Mouse (Mus musculus): ENCODE data around the gene Sec62. TPM values are rescaled to one million over a fixed set of nuclear protein-coding genes. Genes with fewer than 3 reads are reported as not detected.
A peak's percentile ranks its signal among the peaks of the same experiment; 100 is the strongest.

Gene Sec62
- 39.1 and 47.0 TPM in 2 replicates for polyA plus RNA-seq (2016; fragmentation: Nextera tagmentation; extraction: Ambion mirVana)

GRCm38 (mm10) chr3:30792737-30793402 lies at the start of gene Sec62:
Gene Sec62, plus strand, starts transcription at chr3:30792875.
- peak within 1 kb of the TSS; percentile 97 for H3K27ac ChIP-seq
- no peaks in the 10 kb centered on the region for H3K9me3 ChIP-seq (replicated peaks)
- under 1% methylated on average over 61 of the region's 62 CpGs for WGBS
- H3K27me3 ChIP-seq (ENCODE audit: low read depth, poor library complexity, severe bottlenecking): no peaks in the 10 kb centered on the region
- H3K36me3 ChIP-seq: no peaks in the 10 kb centered on the region; the same call in 1 of the 2 replicates
- peak within 1 kb of the TSS; percentile 97 for H3K4me3 ChIP-seq
- H3K4me1 ChIP-seq: peaks cover 9% of the 10 kb centered on the region
- peak; percentile 95 for DNase-seq (ENCODE audit: low spot score)

GRCm38 (mm10) chr3:30742891-30743290 lies 49.8 kb upstream of the Sec62 start:
- DNase-seq (ENCODE audit: low spot score): no peak
- Histone ChIP-seq H3K36me3 (no peaks in the 10 kb centered on the region), H3K4me3 (no peak overlapping the region), H3K27me3 (ENCODE audit: low read depth, poor library complexity, severe bottlenecking) (no peaks in the 10 kb centered on the region), H3K27ac (no peak overlapping the region), H3K4me1 (peaks cover 7% of the 10 kb centered on the region), H3K9me3 (replicated peaks) (no peaks in the 10 kb centered on the region)
- WGBS: 92% methylated on average over 7 of the region's 7 CpGs

GRCm38 (mm10) chr3:30746006-30746405 lies 46.7 kb upstream of the Sec62 start, which contains the start of gene Samd7:
Gene Samd7, plus strand, starts transcription at chr3:30746293.
- H3K9me3 ChIP-seq (replicated peaks): no peaks in the 10 kb centered on the region
- peaks cover 3% of the 10 kb centered on the region; the same call in 1 of the 2 replicates for H3K4me1 ChIP-seq
- no peaks in the 10 kb centered on the region for H3K36me3 ChIP-seq
- no peak for DNase-seq (ENCODE audit: low spot score)
- 87% methylated on average over 7 of the region's 7 CpGs for WGBS
- no peak within 1 kb of the TSS for H3K27ac ChIP-seq
- no peaks in the 10 kb centered on the region for H3K27me3 ChIP-seq (ENCODE audit: low read depth, poor library complexity, severe bottlenecking)
- H3K4me3 ChIP-seq: no peak within 1 kb of the TSS

- no peak overlapping the region for H3K4me3 ChIP-seq
- DNase-seq (ENCODE audit: low spot score): no peak
- H3K36me3 ChIP-seq: no peaks in the 10 kb centered on the region
- no peaks in the 10 kb centered on the region for H3K27me3 ChIP-seq (ENCODE audit: low read depth, poor library complexity, severe bottlenecking)
- no peaks in the 10 kb centered on the region for H3K4me1 ChIP-seq
- H3K27ac ChIP-seq: no peak overlapping the region
- WGBS: 89% methylated on average over 9 of the region's 9 CpGs
- no peaks in the 10 kb centered on the region for H3K9me3 ChIP-seq (replicated peaks)
These were observed 44.4 kb upstream of the Sec62 start for GRCm38 (mm10) chr3:30748316-30748715.

GRCm38 (mm10) chr3:30754696-30755095 lies 38.0 kb upstream of the Sec62 start:
- 96% methylated on average over 4 of the region's 4 CpGs for WGBS
- DNase-seq (ENCODE audit: low spot score): no peak

GRCm38 (mm10) chr3:30764877-30765276 lies 27.8 kb upstream of the Sec62 start:
- DNase-seq (ENCODE audit: low spot score): no peak
- Histone ChIP-seq H3K27me3 (ENCODE audit: low read depth, poor library complexity, severe bottlenecking) (no peaks in the 10 kb centered on the region), H3K4me1 (no peaks in the 10 kb centered on the region), H3K36me3 (no peaks in the 10 kb centered on the region), H3K9me3 (replicated peaks) (no peaks in the 10 kb centered on the region), H3K27ac (no peak overlapping the region), H3K4me3 (no peak overlapping the region)
- 90% methylated on average over 4 of the region's 4 CpGs for WGBS

More at GRCm38 (mm10) chr3:30754696-30755095, 38.0 kb upstream of the Sec62 start:
- Histone ChIP-seq H3K4me3 (no peak overlapping the region), H3K9me3 (replicated peaks) (no peaks in the 10 kb centered on the region), H3K27me3 (ENCODE audit: low read depth, poor library complexity, severe bottlenecking) (no peaks in the 10 kb centered on the region), H3K4me1 (no peaks in the 10 kb centered on the region), H3K36me3 (no peaks in the 10 kb centered on the region), H3K27ac (no peak overlapping the region)

- Histone ChIP-seq H3K27me3 (ENCODE audit: low read depth, poor library complexity, severe bottlenecking) (no peaks in the 10 kb centered on the region), H3K4me1 (no peaks in the 10 kb centered on the region), H3K27ac (no peak overlapping the region), H3K4me3 (no peak overlapping the region), H3K36me3 (no peaks in the 10 kb centered on the region), H3K9me3 (replicated peaks) (no peaks in the 10 kb centered on the region)
- 76% methylated on average over 10 of the region's 10 CpGs for WGBS
- no peak for DNase-seq (ENCODE audit: low spot score)
These were observed 27.2 kb upstream of the Sec62 start for GRCm38 (mm10) chr3:30765311-30766027.

- Histone ChIP-seq H3K27ac (no peak overlapping the region), H3K9me3 (replicated peaks) (no peaks in the 10 kb centered on the region), H3K4me3 (no peak overlapping the region), H3K36me3 (no peaks in the 10 kb centered on the region), H3K4me1 (no peaks in the 10 kb centered on the region), H3K27me3 (ENCODE audit: low read depth, poor library complexity, severe bottlenecking) (no peaks in the 10 kb centered on the region)
- 86% methylated on average over 7 of the region's 7 CpGs for WGBS
- DNase-seq (ENCODE audit: low spot score): no peak
These were observed 26.5 kb upstream of the Sec62 start for GRCm38 (mm10) chr3:30766177-30766576.

GRCm38 (mm10) chr3:30767271-30767670 lies 25.4 kb upstream of the Sec62 start:
- 96% methylated on average over 6 of the region's 6 CpGs for WGBS
- no peaks in the 10 kb centered on the region for H3K9me3 ChIP-seq (replicated peaks)
- H3K36me3 ChIP-seq: no peaks in the 10 kb centered on the region
- H3K27ac ChIP-seq: no peak overlapping the region
- no peak for DNase-seq (ENCODE audit: low spot score)
- no peaks in the 10 kb centered on the region for H3K27me3 ChIP-seq (ENCODE audit: low read depth, poor library complexity, severe bottlenecking)
- H3K4me3 ChIP-seq: no peak overlapping the region
- H3K4me1 ChIP-seq: no peaks in the 10 kb centered on the region

- Histone ChIP-seq H3K9me3 (replicated peaks) (no peaks in the 10 kb centered on the region), H3K4me1 (no peaks in the 10 kb centered on the region), H3K4me3 (no peak overlapping the region), H3K27me3 (ENCODE audit: low read depth, poor library complexity, severe bottlenecking) (no peaks in the 10 kb centered on the region), H3K27ac (no peak overlapping the region), H3K36me3 (no peaks in the 10 kb centered on the region)
- no peak for DNase-seq (ENCODE audit: low spot score)
- WGBS: 65% methylated on average over 10 of the region's 10 CpGs
These were observed 22.7 kb upstream of the Sec62 start for GRCm38 (mm10) chr3:30769755-30770515.

- no peaks in the 10 kb centered on the region for H3K36me3 ChIP-seq
- no peak overlapping the region for H3K4me3 ChIP-seq
- H3K27me3 ChIP-seq (ENCODE audit: low read depth, poor library complexity, severe bottlenecking): no peaks in the 10 kb centered on the region
- no peak overlapping the region for H3K27ac ChIP-seq
- H3K9me3 ChIP-seq (replicated peaks): no peaks in the 10 kb centered on the region
- DNase-seq (ENCODE audit: low spot score): no peak
- whole genome bisulfite sequencing: 96% methylated on average over 1 of the region's 1 CpGs
- H3K4me1 ChIP-seq: no peaks in the 10 kb centered on the region
These were observed 21.1 kb upstream of the Sec62 start for GRCm38 (mm10) chr3:30771560-30771959.

GRCm38 (mm10) chr3:30772631-30773030 lies 20.0 kb upstream of the Sec62 start:
- Histone ChIP-seq H3K27me3 (ENCODE audit: low read depth, poor library complexity, severe bottlenecking) (no peaks in the 10 kb centered on the region), H3K9me3 (replicated peaks) (no peaks in the 10 kb centered on the region), H3K4me1 (no peaks in the 10 kb centered on the region), H3K36me3 (no peaks in the 10 kb centered on the region), H3K27ac (no peak overlapping the region), H3K4me3 (no peak overlapping the region)
- no peak for DNase-seq (ENCODE audit: low spot score)
- WGBS: 77% methylated on average over 4 of the region's 4 CpGs

- Histone ChIP-seq H3K36me3 (no peaks in the 10 kb centered on the region), H3K4me1 (no peaks in the 10 kb centered on the region), H3K9me3 (replicated peaks) (no peaks in the 10 kb centered on the region), H3K27ac (no peak overlapping the region), H3K4me3 (no peak overlapping the region), H3K27me3 (ENCODE audit: low read depth, poor library complexity, severe bottlenecking) (no peaks in the 10 kb centered on the region)
- DNase-seq (ENCODE audit: low spot score): no peak
- WGBS: 90% methylated on average over 5 of the region's 5 CpGs
These were observed 18.0 kb upstream of the Sec62 start for GRCm38 (mm10) chr3:30774677-30775076.
